Comparison of ENCODE assay signal across 20 mouse cellular contexts in genomic region chr5:104392784-104393183, GRCm38 (mm10). TPM values are rescaled to one million over a fixed set of nuclear protein-coding genes. Genes with fewer than 3 reads are reported as not detected.
DNase-seq lines count a peak whose midpoint lies in the region; TF ChIP-seq lines count a peak whose summit lies in the region.
"Had no signal": no experiment of that assay in that cellular context is flagged by ENCODE, and none has a peak within 500 bp of the region (broad histone marks: within the 10 kb centered on the region; RNA-seq: fewer than 3 reads in every experiment).

No protein-coding gene starts in this region.

- no peaks in the 10 kb centered on the region for H3K79me3 ChIP-seq in C2C12 (ENCODE audit: low read depth)

- no peak overlapping the region for H3K4me3 ChIP-seq in C2C12 (ENCODE audit: insufficient read depth, poor library complexity, severe bottlenecking)
- H3K4me3 ChIP-seq in embryonic fibroblast, embryonic 13.5 days (ENCODE audit: insufficient read depth, low read length) = no peak overlapping the region
- no peak overlapping the region for H3K4me3 ChIP-seq in myocyte
- H3K4me3 ChIP-seq: embryonic facial prominence, embryonic 15.5 days; forebrain, embryonic 15.5 days; heart, adult 2 months; heart, embryonic 12.5 days; hindbrain, embryonic 10.5 days; intestine, embryonic 15.5 days had no signal

- no peak overlapping the region for H3K4me2 ChIP-seq in myocyte (ENCODE audit: low read depth)
- H3K4me2 ChIP-seq: embryonic facial prominence, embryonic 15.5 days; forebrain, embryonic 15.5 days; heart, embryonic 12.5 days; hindbrain, embryonic 14.5 days; intestine, embryonic 15.5 days had no signal

- TF ChIP-seq CTCF in C2C12 (IDR thresholded peaks at IDR 0.05; ENCODE audit: control insufficient read depth, insufficient read depth, insufficient read length) = no peak
- no peak for TF ChIP-seq CTCF in embryonic fibroblast, embryonic 13.5 days (IDR thresholded peaks at IDR 0.05; ENCODE audit: borderline replicate concordance, insufficient read depth, low read length)

- H3K36me3 ChIP-seq in C2C12 (ENCODE audit: control insufficient read depth, insufficient read depth) = no peaks in the 10 kb centered on the region
- H3K36me3 ChIP-seq in myocyte (ENCODE audit: control insufficient read depth, insufficient read depth) = no peaks in the 10 kb centered on the region
- H3K36me3 ChIP-seq: embryonic facial prominence, embryonic 15.5 days; forebrain, embryonic 15.5 days; heart, embryonic 12.5 days; hindbrain, embryonic 10.5 days; intestine, embryonic 15.5 days had no signal

- H3K4me1 ChIP-seq in embryonic fibroblast, embryonic 13.5 days (ENCODE audit: control insufficient read depth, insufficient read depth, low read length) = peaks cover 3% of the 10 kb centered on the region
- H3K4me1 ChIP-seq: forebrain, embryonic 15.5 days; heart, embryonic 12.5 days; hindbrain, embryonic 10.5 days; intestine, embryonic 15.5 days had no signal

- no peak overlapping the region for H3ac ChIP-seq in C2C12 (ENCODE audit: control insufficient read depth, insufficient read length, low read depth)
- H3ac ChIP-seq in myocyte (ENCODE audit: control insufficient read depth, insufficient read length) = no peak overlapping the region

- no peak for TF ChIP-seq POLR2A in embryonic fibroblast, embryonic 13.5 days (IDR thresholded peaks at IDR 0.05; ENCODE audit: low read depth, low read length)
- no peak for TF ChIP-seq POLR2A in myocyte (IDR thresholded peaks at IDR 0.05; ENCODE audit: insufficient read length, low read depth)

- H3K27me3 ChIP-seq in C2C12 (ENCODE audit: control insufficient read depth, insufficient read depth, insufficient read length) = no peaks in the 10 kb centered on the region
- no peaks in the 10 kb centered on the region for H3K27me3 ChIP-seq in myocyte (ENCODE audit: control insufficient read depth, insufficient read depth, insufficient read length)
- H3K27me3 ChIP-seq: embryonic facial prominence, embryonic 15.5 days; forebrain, embryonic 15.5 days; heart, embryonic 12.5 days; intestine, embryonic 15.5 days had no signal

- DNase-seq in lung, postnatal 36 days = peak; percentile 18
- no peak for DNase-seq in lung, postnatal 4 days
- DNase-seq in urinary bladder, postnatal 14 days (ENCODE audit: low spot score) = no peak
- DNase-seq in spleen, postnatal 10 days (ENCODE audit: low spot score in 2 of 2) = no peak
- DNase-seq: adrenal gland, postnatal 10 days; B cell, adult 2 months; cerebellum, adult 11-12 months; cerebellum, adult 9-10 months; cerebellum, postnatal 25 days; gastrocnemius, postnatal 10 days; heart, adult 2 months had no signal

- peak overlapping the region; percentile 99 for H3K27ac ChIP-seq in embryonic fibroblast, embryonic 13.5 days (ENCODE audit: insufficient read depth, low read length)
- H3K27ac ChIP-seq: embryonic facial prominence, embryonic 15.5 days; forebrain, embryonic 15.5 days; heart, adult 2 months; hindbrain, embryonic 10.5 days; hindbrain, embryonic 14.5 days; intestine, embryonic 15.5 days had no signal

- H3K79me2 ChIP-seq in C2C12 (ENCODE audit: control insufficient read depth, insufficient read depth) (no peaks in the 10 kb centered on the region), myocyte (ENCODE audit: control insufficient read depth, insufficient read depth) (no peaks in the 10 kb centered on the region)

TF ChIP-seq in C2C12, 6 proteins besides CTCF, POLR2A, EP300 and RAD21:
- TF ChIP-seq MYOG (IDR thresholded peaks at IDR 0.05; ENCODE audit: control insufficient read depth, extremely low read depth, insufficient read length) = no peak
- no peak for TF ChIP-seq MAX (IDR thresholded peaks at IDR 0.05)
- TF ChIP-seq MYOD1 (IDR thresholded peaks at IDR 0.05; ENCODE audit: control insufficient read depth, insufficient read length, low read depth) = no peak
- peak; percentile 75 for TF ChIP-seq CEBPB (IDR thresholded peaks at IDR 0.05; ENCODE audit: low read depth)
- no peak for TF ChIP-seq FOSL1 (IDR thresholded peaks at IDR 0.05; ENCODE audit: insufficient read depth, low read length, poor library complexity, severe bottlenecking)

TF ChIP-seq in myocyte, 11 proteins besides CTCF, POLR2A, EP300 and RAD21:
- no peak for TF ChIP-seq SRF (IDR thresholded peaks at IDR 0.05; ENCODE audit: control insufficient read depth, insufficient read length, low read depth)
- TF ChIP-seq CEBPB (IDR thresholded peaks at IDR 0.05; ENCODE audit: insufficient read depth, poor library complexity, severe bottlenecking) = peak; percentile 91
- no peak for TF ChIP-seq POLR2AphosphoS2 (IDR thresholded peaks at IDR 0.05; ENCODE audit: insufficient read length, low read depth)

RNA-seq across cellular contexts. Expression of gene Spp1, which starts 42.1 kb away (rescaled TPM):
- polyA plus RNA-seq in C2C12 (2012; fragmentation: generic; extraction: Trizol) (1,843 TPM), myocyte (2012; fragmentation: generic; extraction: Trizol) (634 TPM)
- 2,527 and 5,389 TPM in 2 replicates for polyA plus RNA-seq in embryonic fibroblast, embryonic 13.5 days (2011; ENCODE audit: insufficient read length, low read depth, missing spikeins)
